Mouse (Mus musculus) testis, adult 2 months (tissue): ENCODE results near the gene Kdm5a. TPM values are rescaled to one million over a fixed set of nuclear protein-coding genes. Genes with fewer than 3 reads are reported as not detected.

Experiments
- H3K27ac ChIP-seq: fragments of 200-500 bp; 2 replicates; pipeline ENCODE4 v1.5.1; 2012; ENCODE audit warnings: low read depth, low read length; ENCODE audit not compliant: control insufficient read depth, insufficient read depth
- H3K27me3 ChIP-seq: fragments of 200-500 bp; 2 replicates; pipeline ENCODE4 v1.6.1; 2012; ENCODE audit warnings: mild to moderate bottlenecking, low read length, moderate library complexity; ENCODE audit not compliant: control insufficient read depth, insufficient read depth
- H3K36me3 ChIP-seq: fragments of 200-500 bp; 2 replicates; pipeline ENCODE4 v1.6.1; 2012; ENCODE audit warnings: mild to moderate bottlenecking, low read length; ENCODE audit not compliant: control insufficient read depth, insufficient read depth
- H3K4me1 ChIP-seq: fragments of 200-500 bp; 2 replicates; pipeline ENCODE4 v1.6.1; 2012; ENCODE audit warnings: low read length; ENCODE audit not compliant: control insufficient read depth, insufficient read depth
- H3K4me3 ChIP-seq: fragments of 200-500 bp; 2 replicates; pipeline ENCODE4 v1.5.1; 2012; ENCODE audit warnings: low read depth, mild to moderate bottlenecking, low read length, moderate library complexity, mixed read lengths; ENCODE audit not compliant: control insufficient read depth
- CTCF ChIP-seq: fragments of 200-500 bp; IDR thresholded peaks from 2 replicates; pipeline ENCODE4 v1.5.1; 2012; ENCODE audit warnings: low read depth, mild to moderate bottlenecking, inconsistent platforms, low read length, moderate library complexity; ENCODE audit not compliant: control insufficient read depth, insufficient read depth, insufficient replicate concordance
- POLR2A ChIP-seq: fragments of 200-500 bp; IDR thresholded peaks from 2 replicates; pipeline ENCODE4 v1.6.1; 2012; ENCODE audit warnings: low read depth, mild to moderate bottlenecking, inconsistent platforms, low read length, moderate library complexity; ENCODE audit not compliant: control insufficient read depth
- polyA plus RNA-seq: library from polyadenylated mRNA; depleted of rRNA; stranded (reverse); fragments of >200 nt; gene quantifications from 2 replicates; pipeline ENCODE4 v1.2.3, GENCODE M21; 2012; rRNA removed

Kdm5a gene
- polyA plus RNA-seq, 1 experiment = 5.7 TPM

DNA sequence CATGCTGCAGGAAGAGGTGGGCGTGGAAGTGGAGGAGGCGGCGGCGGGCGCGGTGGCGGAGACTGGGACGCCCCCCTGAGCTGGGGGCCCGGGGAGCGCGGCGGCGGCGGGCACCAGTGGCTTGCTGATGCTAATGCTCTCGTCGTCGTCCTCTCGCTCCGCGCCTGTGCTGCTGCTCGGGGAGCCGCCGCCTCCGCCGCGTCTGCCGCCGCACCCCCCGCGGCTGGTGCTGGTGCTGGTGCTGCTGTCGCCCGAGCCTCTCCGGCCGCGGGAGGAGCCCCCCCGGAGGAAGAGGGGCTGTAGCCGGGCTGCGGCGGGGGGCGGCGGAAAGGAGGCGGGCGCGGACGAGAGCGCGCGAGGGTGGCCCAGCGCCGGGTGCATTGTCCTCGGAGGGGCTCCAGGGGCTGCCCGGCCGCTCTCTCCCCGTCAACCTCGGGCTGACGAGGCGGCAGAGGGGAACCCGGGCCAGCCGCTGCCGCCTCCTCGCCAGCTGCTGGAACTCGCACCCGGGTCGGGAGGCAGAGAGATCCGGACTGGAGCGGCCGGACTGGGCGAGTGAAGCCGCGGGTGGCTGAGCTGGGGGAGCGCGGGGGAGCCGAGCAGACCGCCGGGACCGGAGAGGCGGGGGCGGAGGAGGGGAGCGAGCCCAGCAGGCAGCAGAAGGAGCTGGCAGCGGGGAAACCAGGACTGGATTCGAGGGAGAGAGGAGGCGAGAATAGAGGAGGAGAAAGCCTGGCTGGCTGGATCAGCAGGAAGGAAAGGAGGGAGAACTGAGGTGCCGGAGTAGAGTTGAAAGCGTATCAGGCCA lies 129.7 kb downstream of the Kdm5a start, which contains the start of gene Tmem121b:
Tmem121b (minus strand) TSS at position 434 of the 808 bp plus-strand sequence.
- Histone ChIP-seq H3K27ac (no peak within 1 kb of the TSS), H3K27me3 (no peaks in the 10 kb centered on the region)

More for the DNA sequence above, 129.7 kb downstream of the Kdm5a start, which contains the start of gene Tmem121b:
- Histone ChIP-seq H3K4me3 (peak within 1 kb of the TSS; percentile 71), H3K36me3 (no peaks in the 10 kb centered on the region), H3K4me1 (peaks cover 9% of the 10 kb centered on the region)
- TF ChIP-seq POLR2A (no peak), CTCF (no peak)

Other genes with a start within 250 kb of the Kdm5a start
- 0.10 TPM in 1 of 2 replicates, not detected in the other for gene D330020A13Rik, start 69.8 kb upstream of the Kdm5a start, polyA plus RNA-seq
- 8.2 and 10.2 TPM in 2 replicates for gene B4galnt3, start 69.6 kb upstream of the Kdm5a start, polyA plus RNA-seq
- gene Ccdc77, start 250 bp downstream of the Kdm5a start, polyA plus RNA-seq = 10.3 and 11.0 TPM in 2 replicates
- 4.2 and 4.6 TPM in 2 replicates for gene Il17ra, start 99.1 kb downstream of the Kdm5a start, polyA plus RNA-seq
- gene Tmem121b, start 129.7 kb downstream of the Kdm5a start, polyA plus RNA-seq = 0.10 and 0.14 TPM in 2 replicates
- gene Hdhd5, start 167.2 kb downstream of the Kdm5a start, polyA plus RNA-seq = 30.0 and 33.0 TPM in 2 replicates